Mouse (Mus musculus) thymus, adult 2 months (tissue): ENCODE measurements around the gene Pcgf1.

Experiments
- CTCF ChIP-seq: fragments of 200-500 bp; IDR thresholded peaks from 2 replicates; pipeline ENCODE4 v1.5.1; 2012; ENCODE audit warnings: mild to moderate bottlenecking, control low read depth, low read length, moderate library complexity, borderline replicate concordance; ENCODE audit not compliant: control insufficient read depth, poor library complexity, insufficient read depth; ENCODE audit errors: extremely low read depth
- POLR2A ChIP-seq: fragments of 200-500 bp; IDR thresholded peaks from 2 replicates; pipeline ENCODE4 v1.6.1; 2012; ENCODE audit warnings: mild to moderate bottlenecking, low read length, control low read depth, moderate library complexity; ENCODE audit not compliant: control insufficient read depth, poor library complexity, insufficient read depth; ENCODE audit errors: extremely low read depth

DNA sequence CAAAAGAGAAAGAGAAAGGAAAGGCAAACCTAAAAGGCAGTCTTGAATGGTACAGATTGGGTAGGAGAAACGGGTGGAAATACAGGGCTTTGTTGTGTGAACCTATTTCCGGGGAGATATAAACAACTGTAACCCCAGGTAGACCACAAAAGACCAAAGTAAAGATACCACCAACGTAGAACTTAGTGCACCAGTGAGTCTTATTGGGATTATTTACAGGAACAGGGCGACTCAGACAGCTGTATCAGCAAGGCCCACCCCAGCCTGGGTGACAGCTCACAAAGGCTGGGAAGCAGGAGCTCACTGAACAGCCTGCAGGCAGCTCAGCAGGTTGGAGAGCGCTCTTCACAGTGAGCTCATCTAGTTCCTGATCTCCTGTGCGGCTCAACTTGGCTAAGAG is 18.3 kb downstream of the Pcgf1 start:
- no peak for TF ChIP-seq POLR2A
- TF ChIP-seq CTCF = no peak
